Mouse (Mus musculus) adrenal gland, postnatal 10 days (tissue): Measurements from ENCODE around the gene Pikfyve. TPM values are rescaled to one million over a fixed set of nuclear protein-coding genes. Genes with fewer than 3 reads are reported as not detected.

Source experiments
- DNase-seq: peaks from one replicate; pipeline ENCODE4 v3.0.0; 2021; ENCODE audit warnings: mixed read lengths
- total RNA-seq, 2 experiments: library from RNA; stranded (reverse); gene quantifications; 2 replicates each; pipeline ENCODE4 v1.2.3; 2021

Gene Pikfyve
- total RNA-seq, 2 experiments from 2014 or later, result 22.8 to 26.2 TPM

GRCm38 (mm10) chr1:65314054-65315021, 127.9 kb downstream of the Pikfyve start:
- no peak for DNase-seq

- no peak for DNase-seq
These were observed 128.5 kb downstream of the Pikfyve start for GRCm38 (mm10) chr1:65315022-65315407.

Other genes starting within 250 kb of the Pikfyve start
- gene Plekhm3, start 229.9 kb upstream of the Pikfyve start, total RNA-seq, result 10 to 100 TPM; 16.2 to 22.5 TPM
- 100 to 1,000 TPM; 263 to 490 TPM for gene Akr1cl, start 153.9 kb upstream of the Pikfyve start, total RNA-seq
- gene Cryge, start 135.5 kb upstream of the Pikfyve start, total RNA-seq, result not detected
- not detected for gene Crygd, start 123.2 kb upstream of the Pikfyve start, total RNA-seq
- gene Crygc, start 113.0 kb upstream of the Pikfyve start, total RNA-seq, result not detected
- not detected for gene Crygb, start 104.4 kb upstream of the Pikfyve start, total RNA-seq
- gene Cryga, start 83.3 kb upstream of the Pikfyve start, total RNA-seq, result not detected
- gene Gm28845, start 67.1 kb upstream of the Pikfyve start, total RNA-seq, result not detected
- gene D630023F18Rik, start 63.5 kb upstream of the Pikfyve start, total RNA-seq, result under 1 TPM; 0.24 to 0.36 TPM
- gene Idh1, start 183 bp upstream of the Pikfyve start, total RNA-seq, result 100 to 1,000 TPM; 272 to 322 TPM
- not detected for gene Pth2r, start 95.4 kb downstream of the Pikfyve start, total RNA-seq